Comparison of ENCODE assay signal across 1 mouse cellular context in genomic region chr8:70538633-70539076, GRCm38 (mm10).
TF ChIP-seq lines count a peak whose summit lies in the region.

No protein-coding gene starts in this region.

TF ChIP-seq in CH12.LX, 34 proteins besides CTCF, POLR2A, EP300 and RAD21:
- TF ChIP-seq MYC (IDR thresholded peaks at IDR 0.05; ENCODE audit: low read depth, low read length) (0 out of 2 replicates have a peak, but pooled peaks have one; percentile 10), MXI1 (IDR thresholded peaks at IDR 0.05; ENCODE audit: low read depth, low read length) (no peak), SMC3 (IDR thresholded peaks at IDR 0.05; ENCODE audit: low read depth, low read length) (no peak), RCOR1 (conservative IDR thresholded peaks at IDR 0.05; ENCODE audit: low read depth, low read length) (no peak), PAX5 (IDR thresholded peaks at IDR 0.05; ENCODE audit: low read length) (no peak), CHD2 (IDR thresholded peaks at IDR 0.05; ENCODE audit: low read length) (no peak), MEF2A (IDR thresholded peaks at IDR 0.05; ENCODE audit: borderline replicate concordance, low read depth, low read length) (no peak), KAT2A (IDR thresholded peaks at IDR 0.05; ENCODE audit: insufficient replicate concordance, low read length) (no peak), USF2 (conservative IDR thresholded peaks at IDR 0.05; ENCODE audit: low read depth, low read length) (no peak), SIN3A (IDR thresholded peaks at IDR 0.05; ENCODE audit: low read length) (peak; percentile 84; the same call in 1 of the 2 replicates), MAX (IDR thresholded peaks at IDR 0.05; ENCODE audit: low read length) (no peak), POLR2AphosphoS2 (IDR thresholded peaks at IDR 0.05; ENCODE audit: low read depth, low read length) (peak; percentile 82; the same call in 1 of the 2 replicates), MAZ (IDR thresholded peaks at IDR 0.05; ENCODE audit: low read depth, low read length) (0 out of 2 replicates have a peak, but pooled peaks have one; percentile 16), ZNF384 (IDR thresholded peaks at IDR 0.05; ENCODE audit: low read depth, low read length) (peak; percentile 95), ZKSCAN1 (IDR thresholded peaks at IDR 0.05; ENCODE audit: borderline replicate concordance, low read depth, low read length) (no peak), USF1 (IDR thresholded peaks at IDR 0.05; ENCODE audit: low read depth, low read length) (no peak), ELF1 (IDR thresholded peaks at IDR 0.05; ENCODE audit: low read depth, low read length) (0 out of 2 replicates have a peak, but pooled peaks have one; percentile 13), BHLHE40 (IDR thresholded peaks at IDR 0.05; ENCODE audit: low read depth, low read length) (peak; percentile 49; the same call in 1 of the 2 replicates), MAFK (IDR thresholded peaks at IDR 0.05; ENCODE audit: insufficient replicate concordance, low read length) (no peak)
